Mouse (Mus musculus): ENCODE measurements around the gene 4930524B15Rik.
"Not testable (repeated sequence)": the region's sequence is repeated elsewhere in the genome, so short reads cannot be mapped to it uniquely, and the experiment has no call there.

The 4930524B15Rik gene

GRCm38 (mm10) chr11:31984786-31985185, 19.4 kb downstream of the 4930524B15Rik start:
- DNase-seq (ENCODE audit: low spot score in 2 of 2), result no peak

- no peak for DNase-seq (ENCODE audit: low spot score in 2 of 2)
These were observed 27.1 kb downstream of the 4930524B15Rik start for GRCm38 (mm10) chr11:31992535-31992934.

GRCm38 (mm10) chr11:31999716-32000115, 34.3 kb downstream of the 4930524B15Rik start:
- peak; percentile 18 to 33 for DNase-seq (ENCODE audit: low spot score in 2 of 2)

- DNase-seq (ENCODE audit: low spot score in 2 of 2), result peak; percentile 32 to 71
These were observed 34.9 kb downstream of the 4930524B15Rik start, which contains the start of gene Nsg2 for GRCm38 (mm10) chr11:32000281-32000680. Gene Nsg2, plus strand, starts transcription at chr11:32000463.

DNA sequence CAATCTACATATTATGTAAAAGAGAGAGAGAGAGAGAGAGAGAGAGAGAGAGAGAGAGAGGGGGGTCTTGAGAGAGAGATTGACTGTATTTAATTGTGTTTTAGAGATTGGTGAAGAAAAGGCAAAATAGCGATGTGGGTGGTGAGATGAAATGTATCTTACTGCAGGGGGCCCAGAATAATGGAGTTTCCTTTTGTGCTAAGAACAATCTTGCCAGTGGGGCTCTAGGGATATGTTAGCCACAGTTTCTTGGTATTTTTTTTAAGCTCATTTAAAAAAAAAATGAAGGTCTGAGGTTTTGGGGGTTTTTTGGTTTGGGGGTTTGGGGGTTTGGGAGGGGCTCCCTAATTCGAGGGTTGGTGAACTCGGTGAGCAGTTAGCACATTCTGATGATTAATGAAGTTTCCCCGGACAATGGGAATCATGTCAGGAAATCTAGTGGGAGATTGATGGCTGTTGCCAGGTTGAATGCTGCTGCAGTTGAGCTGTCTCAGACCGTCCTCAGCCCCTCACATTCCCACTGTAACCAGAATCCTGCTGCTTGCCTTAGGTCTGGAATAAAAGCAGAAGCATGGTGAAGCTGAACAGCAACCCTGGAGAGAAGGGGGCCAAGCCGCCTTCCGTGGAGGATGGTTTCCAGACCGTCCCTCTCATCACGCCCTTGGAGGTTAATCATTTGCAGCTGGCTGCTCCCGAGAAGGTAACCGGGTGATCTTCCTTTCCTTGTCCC, 36.0 kb downstream of the 4930524B15Rik start:
- DNase-seq (ENCODE audit: low spot score in 2 of 2), result no peak

- DNase-seq (ENCODE audit: low spot score in 2 of 2), result no peak
These were observed 37.3 kb downstream of the 4930524B15Rik start for GRCm38 (mm10) chr11:32002670-32003072.

GRCm38 (mm10) chr11:32008049-32008448, 42.7 kb downstream of the 4930524B15Rik start:
- not testable (repeated sequence) for DNase-seq (ENCODE audit: low spot score in 2 of 2)

DNA sequence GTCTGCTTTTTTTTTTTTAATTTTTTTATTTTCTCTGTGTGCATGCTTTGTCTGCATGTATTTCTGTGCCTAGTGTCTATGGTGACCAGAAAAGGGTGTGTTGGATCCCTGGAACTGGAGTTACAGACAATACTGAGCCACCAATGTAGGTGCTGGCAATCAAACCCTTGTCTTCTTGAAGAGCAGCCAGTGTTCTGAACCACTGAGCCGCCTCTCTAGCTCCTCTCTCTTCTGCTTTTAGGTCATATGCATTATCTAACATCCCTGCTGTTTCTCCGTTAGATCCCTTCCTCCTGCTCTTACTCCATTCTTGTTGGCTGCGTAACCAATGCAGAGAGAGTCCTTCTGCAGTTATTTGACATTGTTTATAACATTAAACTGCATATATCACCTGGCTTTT, 43.5 kb downstream of the 4930524B15Rik start:
- no peak for DNase-seq (ENCODE audit: low spot score in 2 of 2)

GRCm38 (mm10) chr11:32009961-32010662, 44.7 kb downstream of the 4930524B15Rik start:
- no peak for DNase-seq (ENCODE audit: low spot score in 2 of 2)

DNA sequence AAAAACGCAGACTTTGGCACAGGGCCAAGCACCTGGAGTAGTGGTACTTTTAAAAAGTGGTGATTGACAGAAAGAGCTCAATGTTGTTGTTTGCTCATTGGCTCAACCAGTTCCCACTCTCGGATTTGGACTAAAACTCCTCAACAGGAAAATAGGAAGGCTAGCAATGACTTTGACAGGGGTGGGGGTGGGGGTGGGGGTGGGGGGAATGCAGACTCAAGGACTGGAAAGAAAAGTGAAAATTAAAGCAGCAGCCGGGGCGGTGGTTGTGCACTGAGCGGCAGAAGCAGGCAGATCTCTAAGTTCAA, 45.2 kb downstream of the 4930524B15Rik start:
- DNase-seq (ENCODE audit: low spot score in 2 of 2), result peak in 1 of 2 experiments; percentile 30

GRCm38 (mm10) chr11:32011867-32012603, 46.6 kb downstream of the 4930524B15Rik start:
- peak in 1 of 2 experiments; percentile 17 for DNase-seq (ENCODE audit: low spot score in 2 of 2)

- no peak for DNase-seq (ENCODE audit: low spot score in 2 of 2)
These were observed 47.6 kb downstream of the 4930524B15Rik start for GRCm38 (mm10) chr11:32013014-32013427.

DNA sequence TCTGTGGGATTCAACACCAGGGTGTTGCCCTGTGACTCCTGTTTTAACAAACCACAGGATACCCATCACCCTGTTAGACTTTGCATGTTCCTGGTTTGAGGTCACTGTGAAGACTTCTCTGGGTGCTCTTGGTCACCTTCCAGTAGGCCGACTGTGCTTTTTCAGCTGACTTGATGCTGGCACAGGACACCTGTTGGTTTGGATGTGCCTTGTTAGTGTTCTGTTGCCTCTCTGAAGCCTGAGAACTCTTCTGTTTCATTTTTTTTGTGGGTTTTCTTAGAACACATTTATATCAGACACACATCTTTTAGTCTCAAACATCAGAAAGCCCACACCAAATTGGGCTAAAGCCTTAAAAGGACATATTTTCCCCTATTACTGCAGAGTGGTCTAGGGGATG, 48.2 kb downstream of the 4930524B15Rik start:
- no peak for DNase-seq (ENCODE audit: low spot score in 2 of 2)

- no peak for DNase-seq (ENCODE audit: low spot score in 2 of 2)
These were observed 52.8 kb downstream of the 4930524B15Rik start for GRCm38 (mm10) chr11:32018201-32018600.

GRCm38 (mm10) chr11:32020031-32020965, 54.9 kb downstream of the 4930524B15Rik start:
- DNase-seq (ENCODE audit: low spot score in 2 of 2), result no peak

DNA sequence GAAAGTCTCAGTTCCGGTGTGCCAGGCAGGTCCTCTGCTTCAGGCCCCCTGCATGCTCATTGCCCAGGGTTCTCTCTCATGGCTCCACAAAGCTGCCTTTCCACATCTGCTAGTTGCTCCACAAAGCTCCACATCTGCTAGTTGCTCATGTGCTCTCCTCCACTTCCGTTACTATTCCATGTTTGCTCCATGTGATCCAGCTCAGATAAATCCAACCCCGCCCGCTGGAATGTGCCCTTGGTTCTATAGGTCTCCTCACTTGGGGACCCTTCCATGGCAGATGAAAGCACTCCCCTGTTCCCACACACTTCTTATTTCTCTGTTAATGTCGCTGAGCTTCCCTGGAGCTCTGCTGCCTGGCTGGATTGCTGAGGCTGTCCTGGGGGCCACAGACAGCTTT, 61.2 kb downstream of the 4930524B15Rik start:
- no peak for DNase-seq (ENCODE audit: low spot score in 2 of 2)

DNA sequence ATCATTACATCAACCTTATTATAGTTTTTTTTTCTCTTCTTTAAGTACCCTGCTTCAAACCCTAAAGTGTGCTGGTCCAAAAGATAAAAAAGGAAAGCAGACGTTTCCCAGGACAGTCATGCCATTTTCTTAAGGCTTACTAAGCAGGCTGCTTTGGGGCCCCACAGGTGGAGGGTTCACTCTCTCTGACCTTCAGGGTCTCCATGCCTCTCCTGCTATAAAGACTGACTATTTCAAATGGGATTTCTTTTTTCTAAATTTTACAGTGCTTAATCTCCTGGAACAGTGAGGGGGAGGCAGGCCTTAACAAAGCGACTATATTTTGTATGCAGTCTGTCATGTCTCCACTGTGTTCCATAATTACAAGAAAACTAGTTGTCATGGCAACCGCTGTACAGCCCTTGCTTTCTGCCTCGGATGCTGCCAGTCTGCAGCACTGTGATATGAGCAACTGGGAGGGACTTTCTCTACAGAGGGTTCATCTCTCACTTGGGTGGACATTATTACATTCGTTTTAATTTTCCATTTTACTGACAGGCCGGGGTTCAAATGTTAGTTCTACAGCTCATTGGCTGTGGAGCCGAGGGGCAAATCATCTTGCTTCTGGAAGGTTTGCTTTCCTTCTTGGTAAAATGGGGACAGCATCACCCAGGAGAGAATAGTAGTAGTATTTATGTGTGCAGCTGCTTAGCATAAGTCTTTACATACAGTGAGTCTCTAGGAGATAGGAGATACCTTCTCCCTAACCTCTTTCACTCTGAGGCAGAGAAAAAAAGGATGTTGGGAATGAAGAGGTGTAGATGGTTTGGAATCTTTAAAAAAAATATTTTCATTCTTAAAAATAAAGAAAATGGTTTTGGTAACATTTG, 62.3 kb downstream of the 4930524B15Rik start:
- no peak for DNase-seq (ENCODE audit: low spot score in 2 of 2)

GRCm38 (mm10) chr11:32028605-32029004, 63.2 kb downstream of the 4930524B15Rik start:
- DNase-seq (ENCODE audit: low spot score in 2 of 2), result no peak
